Mouse (Mus musculus): ENCODE measurements around the gene Cyth3. TPM values are rescaled to one million over a fixed set of nuclear protein-coding genes. Genes with fewer than 3 reads are reported as not detected.

Cyth3 gene
- polyA plus RNA-seq, 1 experiment from 2014 or later = 57.2 TPM

DNA sequence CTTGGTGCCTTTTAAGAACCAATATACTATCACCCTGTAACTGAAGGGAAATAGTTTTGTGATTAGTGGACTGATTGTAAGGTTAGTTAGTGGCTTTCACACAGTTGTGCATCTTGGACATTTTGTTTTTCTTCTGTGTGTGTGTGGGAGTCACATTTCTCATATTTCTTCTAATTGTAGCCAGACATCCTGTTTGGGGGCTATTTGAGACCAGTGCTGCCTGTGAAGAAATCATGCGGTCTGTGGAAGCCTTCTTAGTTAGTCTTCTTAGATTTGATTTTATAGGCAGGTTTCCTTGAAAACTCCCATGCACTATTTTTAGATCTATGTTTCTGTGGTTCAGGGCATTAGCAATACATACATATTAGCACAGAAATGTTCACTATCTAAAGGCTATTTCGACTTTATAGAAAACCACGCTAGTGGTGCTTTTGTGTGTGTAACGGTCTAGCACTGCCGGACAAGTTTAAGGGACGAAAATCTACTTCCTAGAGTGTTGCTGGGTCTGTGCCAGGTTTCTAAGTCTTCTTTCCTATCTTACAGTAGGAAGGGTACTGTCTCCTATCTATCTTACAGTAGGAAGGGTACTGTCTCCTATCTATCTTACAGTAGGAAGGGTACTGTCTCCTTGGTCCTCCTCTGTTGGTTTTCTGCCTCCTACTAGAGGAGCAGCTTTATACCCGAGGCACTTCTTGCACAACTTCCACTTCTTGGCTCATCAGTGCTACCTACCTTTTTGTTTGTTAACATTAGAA is 16.4 kb downstream of the Cyth3 start:
- Histone ChIP-seq H3K27me3 (no peaks in the 10 kb centered on the region), H3K9ac (no peak overlapping the region), H3K9me3 (no peaks in the 10 kb centered on the region), H3K4me1 (peaks cover 61% of the 10 kb centered on the region), H3K27ac (peak overlapping the region; percentile 34; the same call in 1 of the 2 replicates), H3K4me3 (no peak overlapping the region), H3K36me3 (no peaks in the 10 kb centered on the region), H3K4me2 (no peak overlapping the region)
- WGBS = 47% methylated on average over 7 of the region's 7 CpGs
- ATAC-seq (ENCODE audit: borderline replicate concordance, extremely low read depth, low FRiP score, low TSS enrichment) = no peak

DNA sequence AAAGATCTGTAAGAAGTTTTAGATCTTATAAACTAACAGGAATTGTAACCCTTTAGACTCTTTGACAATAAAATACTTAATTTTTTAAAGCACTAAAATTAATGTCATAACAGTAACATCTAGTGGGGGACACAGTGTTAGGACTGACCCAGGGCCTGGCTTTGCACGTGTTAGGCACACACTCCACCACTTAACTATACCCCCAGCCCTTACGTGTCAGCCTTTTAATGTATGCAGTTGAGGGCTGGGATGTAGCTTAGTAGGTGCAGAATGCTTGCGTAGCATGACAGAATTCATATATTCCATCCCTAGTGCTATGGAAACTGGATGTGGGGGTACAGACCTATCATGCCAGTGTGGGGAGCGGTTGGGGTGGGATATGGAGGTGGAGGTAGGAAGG is 17.1 kb downstream of the Cyth3 start:
- H3K4me3 ChIP-seq = no peak overlapping the region
- ATAC-seq (ENCODE audit: borderline replicate concordance, extremely low read depth, low FRiP score, low TSS enrichment) = no peak
- H3K27ac ChIP-seq = no peak overlapping the region
- H3K27me3 ChIP-seq = no peaks in the 10 kb centered on the region
- 87% methylated on average over 4 of the region's 4 CpGs for WGBS
- no peaks in the 10 kb centered on the region for H3K9me3 ChIP-seq
- H3K4me1 ChIP-seq = peaks cover 60% of the 10 kb centered on the region
- H3K36me3 ChIP-seq = no peaks in the 10 kb centered on the region
- no peak overlapping the region for H3K9ac ChIP-seq
- H3K4me2 ChIP-seq = no peak overlapping the region

DNA sequence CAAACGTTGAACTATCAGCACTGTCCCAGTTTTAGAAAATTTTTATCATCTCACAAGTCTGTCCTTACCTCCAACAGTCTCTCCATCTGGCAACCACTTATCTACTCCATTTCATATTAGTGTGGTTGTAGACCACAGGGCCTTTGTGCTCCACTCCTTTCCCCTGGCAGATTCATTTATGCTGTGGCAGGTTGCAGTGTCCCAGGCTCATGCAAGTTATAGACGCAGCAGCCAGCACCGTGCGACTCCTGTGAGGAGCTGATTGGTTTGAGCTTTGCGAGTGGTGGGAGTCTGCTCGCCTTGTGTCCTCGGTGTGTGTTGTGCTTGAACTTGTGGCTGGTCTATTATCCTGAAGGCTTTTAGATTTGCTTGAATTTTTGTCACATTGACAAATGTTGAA is 17.6 kb downstream of the Cyth3 start:
- no peak overlapping the region for H3K27ac ChIP-seq
- H3K36me3 ChIP-seq = no peaks in the 10 kb centered on the region
- 78% methylated on average over 7 of the region's 7 CpGs for WGBS
- peaks cover 55% of the 10 kb centered on the region for H3K4me1 ChIP-seq
- H3K27me3 ChIP-seq = no peaks in the 10 kb centered on the region
- H3K4me3 ChIP-seq = no peak overlapping the region
- ATAC-seq (ENCODE audit: borderline replicate concordance, extremely low read depth, low FRiP score, low TSS enrichment) = no peak
- no peak overlapping the region for H3K4me2 ChIP-seq
- H3K9me3 ChIP-seq = no peaks in the 10 kb centered on the region
- H3K9ac ChIP-seq = no peak overlapping the region

DNA sequence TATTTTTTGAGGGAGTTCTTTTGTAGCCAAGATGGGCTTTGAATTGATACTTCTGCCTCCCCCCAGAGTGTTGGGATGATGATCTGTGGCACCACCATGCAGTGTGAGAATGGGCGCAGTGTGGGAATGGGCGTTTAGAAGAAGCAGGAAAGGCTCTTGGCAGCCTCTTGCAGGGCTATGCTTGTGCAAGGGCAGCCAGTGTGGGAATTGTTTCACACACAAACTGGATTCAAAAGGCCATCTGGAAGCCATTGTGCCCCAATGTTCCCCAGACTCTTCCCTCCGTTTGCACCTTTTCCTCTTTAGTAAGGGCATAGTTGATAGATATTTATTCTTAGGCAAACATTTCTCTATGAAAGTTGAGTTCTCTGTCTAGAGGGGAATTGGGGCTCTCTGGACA is 19.3 kb downstream of the Cyth3 start:
- Histone ChIP-seq H3K9me3 (no peaks in the 10 kb centered on the region), H3K4me3 (no peak overlapping the region), H3K4me2 (no peak overlapping the region), H3K36me3 (no peaks in the 10 kb centered on the region), H3K27me3 (no peaks in the 10 kb centered on the region), H3K9ac (no peak overlapping the region), H3K27ac (no peak overlapping the region), H3K4me1 (peaks cover 39% of the 10 kb centered on the region)
- no peak for ATAC-seq (ENCODE audit: borderline replicate concordance, extremely low read depth, low FRiP score, low TSS enrichment)
- WGBS = 66% methylated on average over 3 of the region's 3 CpGs

DNA sequence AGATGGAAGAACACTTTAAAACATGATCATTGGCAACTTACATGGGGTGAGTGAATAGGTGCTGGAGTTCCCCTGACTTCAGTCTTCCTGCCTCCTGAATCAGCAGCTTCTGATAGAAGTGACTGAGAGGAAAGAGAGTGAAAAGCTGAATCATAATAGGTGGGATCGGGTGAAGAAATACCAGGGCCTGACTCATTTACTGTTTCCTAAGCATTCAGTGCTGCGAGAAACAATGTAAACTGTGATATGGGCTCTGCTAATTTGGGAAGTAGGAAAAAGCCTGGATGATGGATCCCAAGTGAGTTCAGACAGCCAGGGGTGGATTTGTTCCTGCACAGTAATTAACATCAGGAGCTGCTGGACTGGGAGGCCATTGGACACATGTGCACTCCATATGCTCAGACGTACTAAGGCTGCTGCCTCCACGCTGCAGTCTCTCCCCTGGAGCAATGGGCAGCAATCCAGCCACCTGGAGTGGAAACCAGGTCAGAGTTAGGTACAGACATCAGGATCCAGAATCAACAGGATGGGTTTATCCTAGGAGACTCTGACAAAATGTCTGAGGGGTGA is 20.1 kb downstream of the Cyth3 start:
- Histone ChIP-seq H3K4me2 (no peak overlapping the region), H3K27me3 (no peaks in the 10 kb centered on the region), H3K9me3 (no peaks in the 10 kb centered on the region), H3K36me3 (no peaks in the 10 kb centered on the region), H3K9ac (no peak overlapping the region), H3K27ac (0 out of 2 replicates have a peak overlapping the region, but pooled peaks have one; percentile 29), H3K4me3 (no peak overlapping the region), H3K4me1 (peaks cover 33% of the 10 kb centered on the region)
- WGBS = 55% methylated on average over 4 of the region's 4 CpGs
- no peak for ATAC-seq (ENCODE audit: borderline replicate concordance, extremely low read depth, low FRiP score, low TSS enrichment)

DNA sequence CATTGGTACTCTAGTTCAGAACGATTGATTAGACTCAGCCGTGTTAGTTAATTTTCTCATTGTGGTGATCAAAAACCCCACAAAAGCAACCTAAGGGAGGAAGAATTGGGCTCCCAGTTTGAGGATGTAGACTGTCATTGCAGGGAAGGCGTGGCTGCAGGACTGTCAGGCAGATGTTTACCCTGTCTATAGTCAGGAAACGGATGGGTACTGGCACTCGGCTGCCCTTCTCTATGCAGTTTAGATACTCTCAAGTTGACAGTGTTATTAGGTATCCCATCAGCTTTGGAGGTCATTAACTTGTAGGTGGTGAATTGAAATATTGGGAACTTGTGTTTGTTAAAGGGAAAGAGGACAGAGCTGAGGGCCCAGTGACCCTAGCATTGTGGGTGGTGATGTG is 23.7 kb downstream of the Cyth3 start:
- ATAC-seq (ENCODE audit: borderline replicate concordance, extremely low read depth, low FRiP score, low TSS enrichment) = no peak
- no peak overlapping the region for H3K9ac ChIP-seq
- peaks cover 24% of the 10 kb centered on the region for H3K4me1 ChIP-seq
- H3K27me3 ChIP-seq = no peaks in the 10 kb centered on the region
- H3K36me3 ChIP-seq = no peaks in the 10 kb centered on the region
- no peak overlapping the region for H3K27ac ChIP-seq
- no peak overlapping the region for H3K4me3 ChIP-seq
- no peak overlapping the region for H3K4me2 ChIP-seq
- H3K9me3 ChIP-seq = no peaks in the 10 kb centered on the region
- WGBS = 57% methylated on average over 5 of the region's 5 CpGs

DNA sequence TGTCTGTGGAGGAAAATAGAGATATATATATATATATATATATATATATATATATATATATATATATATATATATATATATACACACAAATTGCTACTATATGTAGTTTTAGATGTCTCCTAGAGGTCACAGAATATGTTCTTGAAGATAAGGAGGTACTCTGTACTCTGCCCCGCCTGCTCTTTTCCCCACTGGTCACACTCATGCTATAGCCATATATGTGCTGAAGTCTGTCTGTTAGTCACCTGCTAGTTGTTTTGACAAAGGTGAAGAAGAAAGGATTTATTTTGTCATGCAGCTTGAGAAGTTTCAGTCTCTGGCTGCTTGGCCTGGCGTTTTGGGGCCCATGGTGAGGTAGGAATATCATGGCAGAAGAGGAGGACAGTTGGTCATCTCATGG is 25.2 kb downstream of the Cyth3 start:
- no peak overlapping the region for H3K9ac ChIP-seq
- no peaks in the 10 kb centered on the region for H3K36me3 ChIP-seq
- H3K4me2 ChIP-seq = no peak overlapping the region
- no peak overlapping the region for H3K4me3 ChIP-seq
- peaks cover 14% of the 10 kb centered on the region for H3K4me1 ChIP-seq
- no peak overlapping the region for H3K27ac ChIP-seq
- WGBS = 88% methylated on average over 2 of the region's 2 CpGs
- no peak for ATAC-seq (ENCODE audit: borderline replicate concordance, extremely low read depth, low FRiP score, low TSS enrichment)
- no peaks in the 10 kb centered on the region for H3K9me3 ChIP-seq
- no peaks in the 10 kb centered on the region for H3K27me3 ChIP-seq

DNA sequence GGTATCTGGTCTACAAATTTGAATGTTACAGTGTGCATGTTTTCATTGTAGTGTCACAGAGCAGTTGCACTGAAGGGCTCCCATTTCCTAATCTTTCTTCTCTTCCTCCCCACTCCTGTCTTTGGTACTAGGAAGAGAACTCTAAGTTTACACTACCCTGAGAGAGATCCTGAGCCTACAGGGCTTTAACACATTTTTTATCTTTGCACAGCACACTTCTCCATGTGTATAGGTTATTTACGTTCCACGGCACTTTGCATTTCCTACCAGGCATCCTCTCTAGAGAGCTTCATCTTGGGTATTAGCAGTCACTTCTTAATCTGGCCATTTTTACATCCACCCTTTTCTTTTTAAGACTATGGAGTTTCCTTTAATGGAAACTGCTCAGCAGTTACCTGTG is 25.8 kb downstream of the Cyth3 start:
- 74% methylated on average over 2 of the region's 2 CpGs for WGBS
- no peak overlapping the region for H3K4me3 ChIP-seq
- no peaks in the 10 kb centered on the region for H3K36me3 ChIP-seq
- H3K4me2 ChIP-seq = no peak overlapping the region
- H3K9me3 ChIP-seq = no peaks in the 10 kb centered on the region
- no peak overlapping the region for H3K27ac ChIP-seq
- no peak overlapping the region for H3K9ac ChIP-seq
- H3K4me1 ChIP-seq = peaks cover 17% of the 10 kb centered on the region
- ATAC-seq (ENCODE audit: borderline replicate concordance, extremely low read depth, low FRiP score, low TSS enrichment) = no peak
- H3K27me3 ChIP-seq = no peaks in the 10 kb centered on the region

DNA sequence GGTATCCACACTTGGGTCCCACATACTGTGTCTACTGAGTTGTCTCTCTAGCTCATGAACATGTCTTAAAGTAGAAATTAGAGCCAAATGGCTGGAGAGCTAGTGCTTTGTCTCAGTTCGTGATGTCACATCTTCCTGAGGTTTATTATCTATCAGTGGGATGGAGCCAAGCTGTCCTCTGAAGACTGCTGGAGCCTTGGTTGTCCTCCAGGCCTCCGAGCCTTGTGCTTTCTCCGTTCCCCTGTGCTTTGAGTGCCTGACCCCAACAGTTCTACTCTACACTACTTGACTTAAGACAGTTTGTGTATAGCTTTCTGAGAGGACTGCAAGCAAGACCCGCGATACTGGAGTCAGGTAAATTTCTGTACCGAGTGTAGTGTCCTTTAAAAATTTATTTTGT is 26.9 kb downstream of the Cyth3 start:
- H3K9ac ChIP-seq = no peak overlapping the region
- no peaks in the 10 kb centered on the region for H3K9me3 ChIP-seq
- 80% methylated on average over 6 of the region's 6 CpGs for WGBS
- no peak overlapping the region for H3K4me3 ChIP-seq
- no peak overlapping the region for H3K27ac ChIP-seq
- H3K36me3 ChIP-seq = no peaks in the 10 kb centered on the region
- peaks cover 23% of the 10 kb centered on the region for H3K4me1 ChIP-seq
- H3K27me3 ChIP-seq = no peaks in the 10 kb centered on the region
- ATAC-seq (ENCODE audit: borderline replicate concordance, extremely low read depth, low FRiP score, low TSS enrichment) = no peak
- no peak overlapping the region for H3K4me2 ChIP-seq

DNA sequence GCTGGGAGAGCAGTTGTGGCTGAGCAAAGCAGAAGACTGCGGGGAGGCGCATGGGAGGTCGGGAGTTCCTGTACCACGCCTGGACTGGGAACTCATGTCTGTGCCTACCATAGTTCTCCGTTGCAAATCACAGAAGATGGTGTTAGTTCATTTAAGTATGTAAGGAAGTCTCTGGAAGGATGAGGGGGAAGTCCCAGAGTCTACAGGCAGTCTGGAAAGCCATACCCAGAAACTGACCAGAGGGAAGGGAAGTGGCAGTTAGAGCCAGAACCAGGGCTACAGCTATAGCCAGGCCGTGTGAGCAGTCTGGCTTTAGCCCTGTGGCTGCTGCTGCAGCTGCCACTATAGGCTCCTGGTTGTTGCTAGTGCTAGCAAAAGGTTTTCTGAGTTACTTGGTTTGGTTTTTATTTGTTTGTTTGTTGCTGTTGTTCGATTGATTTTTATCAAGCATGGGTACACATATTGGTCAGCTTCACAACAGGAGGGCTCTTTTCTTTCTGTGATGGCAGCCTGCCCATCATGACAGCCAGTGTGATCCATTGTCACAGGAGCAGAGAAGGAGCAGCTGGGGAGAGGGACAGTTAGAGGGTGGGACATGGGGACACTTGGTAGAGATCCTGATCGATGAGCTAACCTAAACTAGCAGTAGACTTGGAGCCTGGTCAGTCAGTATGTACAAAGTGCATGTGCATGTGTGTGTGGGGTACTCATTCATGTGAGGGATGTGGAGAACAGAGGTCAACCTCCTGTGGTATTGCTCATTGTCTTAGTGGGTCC is 29.8 kb downstream of the Cyth3 start:
- H3K4me1 ChIP-seq = peaks cover 51% of the 10 kb centered on the region
- no peak overlapping the region for H3K9ac ChIP-seq
- H3K4me3 ChIP-seq = no peak overlapping the region
- no peaks in the 10 kb centered on the region for H3K27me3 ChIP-seq
- no peaks in the 10 kb centered on the region for H3K36me3 ChIP-seq
- H3K4me2 ChIP-seq = no peak overlapping the region
- ATAC-seq (ENCODE audit: borderline replicate concordance, extremely low read depth, low FRiP score, low TSS enrichment) = no peak
- H3K27ac ChIP-seq = no peak overlapping the region
- H3K9me3 ChIP-seq = no peaks in the 10 kb centered on the region
- 71% methylated on average over 8 of the region's 8 CpGs for WGBS

DNA sequence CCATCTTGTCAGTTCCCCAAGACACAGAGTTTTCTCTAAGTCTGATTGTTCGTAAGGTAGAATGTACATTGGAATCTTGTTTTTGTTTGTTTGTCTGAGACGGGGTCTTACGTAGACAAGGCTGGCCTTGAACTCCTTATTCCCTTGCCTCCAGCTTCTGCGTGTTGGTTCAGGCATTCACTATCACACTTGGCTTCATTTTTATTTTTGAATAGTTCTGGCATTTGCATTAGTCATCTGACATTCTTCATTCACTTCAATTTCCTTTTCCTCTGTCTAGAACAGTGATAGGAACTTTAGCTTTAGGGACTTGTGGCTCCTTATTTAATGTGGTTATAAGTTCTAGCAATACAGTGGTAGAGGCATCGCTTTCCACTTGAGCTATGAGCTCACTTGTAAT is 31.2 kb downstream of the Cyth3 start:
- WGBS = 87% methylated on average over 5 of the region's 5 CpGs
- H3K27me3 ChIP-seq = no peaks in the 10 kb centered on the region
- no peak overlapping the region for H3K9ac ChIP-seq
- no peak overlapping the region for H3K4me3 ChIP-seq
- no peak overlapping the region for H3K4me2 ChIP-seq
- H3K27ac ChIP-seq = peak overlapping the region; percentile 79; the same call in 1 of the 2 replicates
- ATAC-seq (ENCODE audit: borderline replicate concordance, extremely low read depth, low FRiP score, low TSS enrichment) = no peak
- no peaks in the 10 kb centered on the region for H3K9me3 ChIP-seq
- H3K4me1 ChIP-seq = peaks cover 51% of the 10 kb centered on the region
- H3K36me3 ChIP-seq = no peaks in the 10 kb centered on the region

All from lung, embryonic 15.5 days (tissue).